Comparison of ENCODE assay signal across 9 mouse cellular contexts in the genomic region with DNA sequence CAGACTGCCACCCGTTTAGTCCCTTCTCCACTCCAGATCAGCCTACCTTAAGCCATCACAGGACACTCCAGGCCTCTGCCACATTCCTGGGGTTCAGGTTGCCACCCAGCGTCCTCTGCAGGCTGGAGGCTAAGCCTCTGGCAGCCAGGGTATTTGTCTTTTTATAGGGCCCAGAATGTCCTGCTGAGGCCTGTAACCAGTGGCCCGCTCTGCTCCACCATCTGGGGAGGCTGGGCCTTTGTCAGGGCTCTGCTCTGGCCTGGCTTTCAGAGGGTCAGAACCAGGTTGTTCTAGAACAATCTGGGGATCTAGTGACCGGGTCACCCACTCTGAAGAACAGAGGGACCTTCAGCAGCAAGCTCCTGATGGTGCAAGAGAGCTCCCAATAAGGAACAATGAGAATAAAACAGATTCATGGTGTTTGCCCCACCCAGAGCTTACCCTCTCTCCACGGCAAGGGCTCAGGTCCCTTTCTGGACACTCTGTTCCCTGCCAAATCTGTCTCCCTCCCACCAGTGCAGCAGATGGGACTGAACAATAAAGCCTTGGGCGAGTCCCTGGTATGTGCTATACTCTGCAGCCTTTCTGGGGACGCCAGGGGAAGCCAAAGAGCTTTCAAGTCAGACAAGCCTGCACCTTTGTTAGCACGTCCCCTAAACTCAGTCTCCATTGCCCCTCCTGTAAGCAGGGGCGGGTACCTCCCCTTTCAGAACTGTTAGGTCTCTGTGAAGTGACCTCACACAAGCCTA. TPM values are rescaled to one million over a fixed set of nuclear protein-coding genes. Genes with fewer than 3 reads are reported as not detected.
DNase-seq lines count a peak whose midpoint lies in the region; ATAC-seq and TF ChIP-seq lines count a peak whose summit lies in the region.
"Had no signal": no experiment of that assay in that cellular context is flagged by ENCODE, and none has a peak within 500 bp of the region (broad histone marks: within the 10 kb centered on the region; RNA-seq: fewer than 3 reads in every experiment).

No protein-coding gene starts in this region.

- no peak overlapping the region for H3K4me2 ChIP-seq in midbrain, embryonic 11.5 days
- H3K4me2 ChIP-seq in intestine, postnatal 0 days (replicated peaks; ENCODE audit: low read depth): no peak overlapping the region

- WGBS in midbrain, embryonic 10.5 days: 61% methylated on average over 9 of the region's 9 CpGs
- WGBS in midbrain, embryonic 11.5 days: 57% methylated on average over 9 of the region's 9 CpGs
- WGBS in cerebellum, adult 2 months: 15% methylated on average over 9 of the region's 9 CpGs
- 59% methylated on average over 9 of the region's 9 CpGs for WGBS in intestine, postnatal 0 days

- no peak for TF ChIP-seq CTCF in cerebellum, adult 2 months (IDR thresholded peaks at IDR 0.05; ENCODE audit: borderline replicate concordance, insufficient read depth, low read depth, low read length)
- TF ChIP-seq CTCF in intestine, postnatal 0 days (IDR thresholded peaks at IDR 0.05; ENCODE audit: low read depth): no peak

- DNase-seq in midbrain, embryonic 10.5 days (ENCODE audit: low spot score): peak; percentile 11
- no peak for DNase-seq in midbrain, embryonic 11.5 days (ENCODE audit: low spot score, missing footprints)
- DNase-seq in cerebellum, adult 2 months: peak; percentile 81 to 82
- peak; percentile 68 for DNase-seq in gastrocnemius, postnatal 14 days
- DNase-seq in layer of hippocampus, adult 9-11 months: peak; percentile 74
- peak; percentile 61 for DNase-seq in ovary, postnatal 14 days (ENCODE audit: low spot score)
- peak; percentile 35 to 54 for DNase-seq in urinary bladder, postnatal 36 days (ENCODE audit: low spot score in 2 of 2)

- peaks cover 19% of the 10 kb centered on the region for H3K4me1 ChIP-seq in midbrain, embryonic 10.5 days
- H3K4me1 ChIP-seq in midbrain, embryonic 11.5 days (ENCODE audit: control insufficient read depth, insufficient read depth, low read length): peaks cover under 1% of the 10 kb centered on the region; the same call in 1 of the 2 replicates
- peaks cover 24% of the 10 kb centered on the region for H3K4me1 ChIP-seq in cerebellum, adult 2 months (ENCODE audit: control insufficient read depth, insufficient read depth, low read length)
- no peaks in the 10 kb centered on the region for H3K4me1 ChIP-seq in intestine, postnatal 0 days (replicated peaks; ENCODE audit: control insufficient read depth, insufficient read depth, low read length)

- no peaks in the 10 kb centered on the region for H3K27me3 ChIP-seq in midbrain, embryonic 10.5 days (ENCODE audit: low read depth, poor library complexity, severe bottlenecking)
- H3K27me3 ChIP-seq in midbrain, embryonic 11.5 days (ENCODE audit: control insufficient read depth, insufficient read depth, low read length): no peaks in the 10 kb centered on the region
- no peaks in the 10 kb centered on the region for H3K27me3 ChIP-seq in cerebellum, adult 2 months (ENCODE audit: control insufficient read depth, insufficient read depth, low read length)
- H3K27me3 ChIP-seq in intestine, postnatal 0 days (replicated peaks; ENCODE audit: control insufficient read depth, insufficient read depth, low read length): no peaks in the 10 kb centered on the region; the same call in 1 of the 2 replicates

- TF ChIP-seq POLR2A in cerebellum, adult 2 months (IDR thresholded peaks at IDR 0.05; ENCODE audit: borderline replicate concordance, insufficient read depth, low read length): no peak

- no peaks in the 10 kb centered on the region for H3K9me3 ChIP-seq in midbrain, embryonic 10.5 days (replicated peaks)
- H3K9me3 ChIP-seq in midbrain, embryonic 11.5 days (ENCODE audit: control insufficient read depth, low read length): no peaks in the 10 kb centered on the region
- no peaks in the 10 kb centered on the region for H3K9me3 ChIP-seq in intestine, postnatal 0 days (ENCODE audit: control insufficient read depth)

- ATAC-seq in midbrain, embryonic 11.5 days (ENCODE audit: low FRiP score): no peak
- ATAC-seq in intestine, postnatal 0 days: no peak

- no peak overlapping the region for H3K4me3 ChIP-seq in midbrain, embryonic 10.5 days
- H3K4me3 ChIP-seq in midbrain, embryonic 11.5 days (ENCODE audit: low read depth, low read length): no peak overlapping the region
- no peak overlapping the region for H3K4me3 ChIP-seq in cerebellum, adult 2 months (replicated peaks; ENCODE audit: insufficient read depth, low read depth, low read length)
- no peak overlapping the region for H3K4me3 ChIP-seq in intestine, postnatal 0 days (ENCODE audit: low read depth, low read length)

- H3K9ac ChIP-seq in midbrain, embryonic 11.5 days (ENCODE audit: low read length): no peak overlapping the region
- no peak overlapping the region for H3K9ac ChIP-seq in intestine, postnatal 0 days (ENCODE audit: low read depth, low read length)
- H3K9ac ChIP-seq: liver, embryonic 14.5 days had no signal

- H3K36me3 ChIP-seq in midbrain, embryonic 10.5 days: no peaks in the 10 kb centered on the region
- no peaks in the 10 kb centered on the region for H3K36me3 ChIP-seq in midbrain, embryonic 11.5 days (ENCODE audit: control insufficient read depth, insufficient read depth, low read length)
- no peaks in the 10 kb centered on the region for H3K36me3 ChIP-seq in intestine, postnatal 0 days (ENCODE audit: control insufficient read depth, insufficient read depth)

- H3K27ac ChIP-seq in midbrain, embryonic 10.5 days (replicated peaks): peak overlapping the region; percentile 6; the same call in 1 of the 2 replicates
- no peak overlapping the region for H3K27ac ChIP-seq in midbrain, embryonic 11.5 days (ENCODE audit: low read depth, low read length)
- H3K27ac ChIP-seq in cerebellum, adult 2 months (ENCODE audit: insufficient read depth, low read length): peak overlapping the region; percentile 82
- H3K27ac ChIP-seq in intestine, postnatal 0 days (ENCODE audit: low read depth, low read length): no peak overlapping the region
- H3K27ac ChIP-seq: liver, embryonic 14.5 days had no signal

- intact Hi-C loops in gastrocnemius, postnatal 14 days (cut with DNase I; ENCODE audit: low total_unique reads): no loop called here

RNA-seq across cellular contexts. Expression of a gene that starts 8.7 kb away (rescaled TPM):
- 0.14 TPM in 1 of 2 replicates, not detected in the other for polyA plus RNA-seq in midbrain, embryonic 10.5 days (2016; fragmentation: Nextera tagmentation; extraction: Ambion mirVana)
- polyA plus RNA-seq in midbrain, embryonic 11.5 days (2014; fragmentation: Nextera tagmentation; extraction: Ambion mirVana): 0.06 and 0.23 TPM in 2 replicates
- 1.2 and 1.3 TPM in 2 replicates for polyA plus RNA-seq in cerebellum, adult 2 months (2012; rRNA removed)
- total RNA-seq in gastrocnemius, postnatal 14 days (2021): 100 to 1,000 TPM; 557 to 583 TPM
- polyA plus RNA-seq in intestine, postnatal 0 days (2015; fragmentation: Nextera tagmentation; extraction: Ambion mirVana): 0.08 and 0.22 TPM in 2 replicates
- polyA plus RNA-seq: liver, embryonic 14.5 days had no signal

RNA-seq across cellular contexts. Expression of a gene that starts 10.6 kb away (rescaled TPM):
- not detected in 2 replicates for polyA plus RNA-seq in midbrain, embryonic 10.5 days (2016; fragmentation: Nextera tagmentation; extraction: Ambion mirVana)
- polyA plus RNA-seq in midbrain, embryonic 11.5 days (2014; fragmentation: Nextera tagmentation; extraction: Ambion mirVana): not detected in 2 replicates
- polyA plus RNA-seq in cerebellum, adult 2 months (2012; rRNA removed): not detected in 2 replicates
- not detected for total RNA-seq in gastrocnemius, postnatal 14 days (2021)
- polyA plus RNA-seq in intestine, postnatal 0 days (2015; fragmentation: Nextera tagmentation; extraction: Ambion mirVana): not detected in 2 replicates
- polyA plus RNA-seq: liver, embryonic 14.5 days had no signal

RNA-seq across cellular contexts. Expression of a gene that starts 53.3 kb away (rescaled TPM):
- 149 and 156 TPM in 2 replicates for polyA plus RNA-seq in midbrain, embryonic 10.5 days (2016; fragmentation: Nextera tagmentation; extraction: Ambion mirVana)
- 58.8 and 60.9 TPM in 2 replicates for polyA plus RNA-seq in midbrain, embryonic 11.5 days (2014; fragmentation: Nextera tagmentation; extraction: Ambion mirVana)
- 141 and 143 TPM in 2 replicates for polyA plus RNA-seq in cerebellum, adult 2 months (2012; rRNA removed)
- total RNA-seq in gastrocnemius, postnatal 14 days (2021): 10 to 100 TPM; 11.2 to 15.5 TPM
- polyA plus RNA-seq in intestine, postnatal 0 days (2015; fragmentation: Nextera tagmentation; extraction: Ambion mirVana): 212 and 237 TPM in 2 replicates

RNA-seq across cellular contexts. Expression of a gene that starts 55.1 kb away (rescaled TPM):
- polyA plus RNA-seq in midbrain, embryonic 10.5 days (2016; fragmentation: Nextera tagmentation; extraction: Ambion mirVana): not detected in 2 replicates
- polyA plus RNA-seq in midbrain, embryonic 11.5 days (2014; fragmentation: Nextera tagmentation; extraction: Ambion mirVana): 0.04 TPM in 1 of 2 replicates, not detected in the other
- 0.33 and 0.65 TPM in 2 replicates for polyA plus RNA-seq in cerebellum, adult 2 months (2012; rRNA removed)
- 10 to 100 TPM in 1 of 2 experiments, 1 to 10 TPM in 1; 5.9 to 13.0 TPM for total RNA-seq in gastrocnemius, postnatal 14 days (2021)
- polyA plus RNA-seq in intestine, postnatal 0 days (2015; fragmentation: Nextera tagmentation; extraction: Ambion mirVana): 0.03 and 0.09 TPM in 2 replicates
- polyA plus RNA-seq: liver, embryonic 14.5 days had no signal

Comparison
In these comparisons a context has a peak if more than half of its experiments do, and no peak if none do; other contexts are left out.
1. H3K27ac ChIP-seq: peak in midbrain, embryonic 10.5 days (single experiment) and cerebellum, adult 2 months (single experiment); none in midbrain, embryonic 11.5 days (single experiment) and intestine, postnatal 0 days (single experiment).